Mouse (Mus musculus): Measurements from ENCODE around the gene Rassf2. TPM values are rescaled to one million over a fixed set of nuclear protein-coding genes. Genes with fewer than 3 reads are reported as not detected.

The Rassf2 gene
- polyA plus RNA-seq, 1 experiment, result under 0.01 TPM

DNA sequence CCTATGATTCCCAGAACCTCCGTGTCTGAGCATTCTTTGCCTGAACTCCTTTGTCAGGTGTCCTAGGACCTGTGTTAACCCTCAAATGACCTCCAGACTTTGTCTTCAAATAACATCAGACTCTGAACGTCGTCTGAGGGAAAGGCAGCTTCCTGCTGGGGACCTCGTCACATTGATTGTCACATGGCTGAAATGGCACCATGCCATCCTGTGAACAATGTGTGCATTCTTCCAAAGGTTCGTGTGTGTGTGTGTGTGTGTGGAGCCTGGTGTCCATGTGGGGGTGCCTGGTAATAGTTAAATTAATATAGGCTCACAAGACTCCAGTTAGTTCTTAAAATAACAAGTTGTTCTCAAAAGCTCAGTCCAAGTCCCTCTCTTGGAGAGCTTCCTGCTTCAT is 32.7 kb downstream of the Rassf2 start:
- no peaks in the 10 kb centered on the region for H3K36me3 ChIP-seq (ENCODE audit: control insufficient read depth)
- no peak overlapping the region for H3K4me3 ChIP-seq (replicated peaks)
- TF ChIP-seq GATA1 (IDR thresholded peaks at IDR 0.05; ENCODE audit: low read length) (no peak), TAL1 (IDR thresholded peaks at IDR 0.05; ENCODE audit: low read length) (no peak)
- no peaks in the 10 kb centered on the region for H3K4me1 ChIP-seq (ENCODE audit: control insufficient read depth)
- H3K9me3 ChIP-seq (ENCODE audit: control insufficient read depth, low read length), result no peaks in the 10 kb centered on the region
- H3K27me3 ChIP-seq (ENCODE audit: control insufficient read depth), result no peaks in the 10 kb centered on the region

DNA sequence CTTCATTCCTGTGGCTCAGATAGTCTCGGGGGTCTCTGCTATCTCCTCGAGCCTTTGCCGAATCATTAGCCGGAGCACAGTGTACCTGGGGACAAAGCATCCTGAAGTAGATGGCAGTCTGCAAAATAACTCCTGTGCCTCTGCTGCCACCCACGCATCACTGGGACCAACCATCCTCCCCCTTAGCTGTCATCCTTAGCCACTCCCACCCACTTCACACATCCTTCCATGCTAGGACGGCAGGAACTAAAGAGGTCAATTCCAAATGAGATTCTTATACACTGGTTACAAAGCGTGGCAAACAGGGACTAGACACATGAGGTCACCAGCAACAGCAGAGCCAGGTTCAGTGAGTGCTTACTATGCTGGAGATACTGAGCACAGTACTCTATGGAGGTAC is 33.7 kb downstream of the Rassf2 start:
- Histone ChIP-seq H3K9me3 (ENCODE audit: control insufficient read depth, low read length) (no peaks in the 10 kb centered on the region), H3K27me3 (ENCODE audit: control insufficient read depth) (no peaks in the 10 kb centered on the region), H3K4me3 (replicated peaks) (no peak overlapping the region), H3K4me1 (ENCODE audit: control insufficient read depth) (no peaks in the 10 kb centered on the region), H3K36me3 (ENCODE audit: control insufficient read depth) (no peaks in the 10 kb centered on the region)
- no peak for TF ChIP-seq GATA1 (IDR thresholded peaks at IDR 0.05; ENCODE audit: low read length)
- TF ChIP-seq TAL1 (IDR thresholded peaks at IDR 0.05; ENCODE audit: low read length), result no peak

DNA sequence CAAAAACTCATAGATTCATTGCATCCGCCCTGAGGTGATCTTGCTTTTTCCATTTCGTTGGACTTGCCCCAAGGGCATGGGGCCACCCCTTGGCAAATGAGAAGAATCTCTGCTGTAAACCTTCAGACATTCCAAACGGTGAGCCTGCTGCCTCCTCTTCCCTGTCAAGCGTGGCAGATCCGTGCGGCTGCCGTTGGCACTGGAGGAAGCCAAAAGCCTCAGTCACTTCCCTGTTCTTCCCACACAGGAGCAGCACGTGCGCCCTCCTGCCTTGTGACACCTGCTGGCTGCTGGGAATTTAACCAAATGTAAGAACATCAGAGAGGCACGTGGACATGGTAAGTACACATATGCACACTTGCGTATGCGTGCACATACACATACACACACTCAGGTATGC is 34.3 kb downstream of the Rassf2 start:
- Histone ChIP-seq H3K27me3 (ENCODE audit: control insufficient read depth) (no peaks in the 10 kb centered on the region), H3K4me1 (ENCODE audit: control insufficient read depth) (no peaks in the 10 kb centered on the region), H3K4me3 (replicated peaks) (no peak overlapping the region), H3K36me3 (ENCODE audit: control insufficient read depth) (no peaks in the 10 kb centered on the region), H3K9me3 (ENCODE audit: control insufficient read depth, low read length) (no peaks in the 10 kb centered on the region)
- no peak for TF ChIP-seq GATA1 (IDR thresholded peaks at IDR 0.05; ENCODE audit: low read length)
- TF ChIP-seq TAL1 (IDR thresholded peaks at IDR 0.05; ENCODE audit: low read length), result no peak

DNA sequence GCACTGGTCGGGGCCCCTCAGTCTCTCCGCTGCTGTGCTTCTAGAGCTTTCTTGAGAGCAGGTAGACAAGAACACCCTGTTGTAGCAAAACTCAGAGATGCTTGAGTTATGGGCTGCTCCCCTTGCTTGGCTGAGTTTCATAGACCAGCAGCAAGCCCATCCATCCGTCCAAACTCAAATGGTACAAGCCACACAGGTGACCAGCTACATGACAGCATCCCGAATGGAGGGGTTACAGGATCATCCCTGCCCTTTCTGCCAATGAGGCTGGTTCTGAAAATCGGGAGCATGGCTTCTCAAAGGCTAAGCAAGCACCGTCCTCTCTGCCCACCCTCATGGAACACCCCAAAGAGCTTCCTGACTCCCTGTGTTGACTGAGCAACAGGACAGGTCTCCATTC is 35.1 kb downstream of the Rassf2 start:
- H3K4me3 ChIP-seq (replicated peaks), result no peak overlapping the region
- TF ChIP-seq GATA1 (IDR thresholded peaks at IDR 0.05; ENCODE audit: low read length), result no peak
- H3K27me3 ChIP-seq (ENCODE audit: control insufficient read depth), result no peaks in the 10 kb centered on the region
- no peaks in the 10 kb centered on the region for H3K4me1 ChIP-seq (ENCODE audit: control insufficient read depth)
- no peaks in the 10 kb centered on the region for H3K9me3 ChIP-seq (ENCODE audit: control insufficient read depth, low read length)
- no peaks in the 10 kb centered on the region for H3K36me3 ChIP-seq (ENCODE audit: control insufficient read depth)

DNA sequence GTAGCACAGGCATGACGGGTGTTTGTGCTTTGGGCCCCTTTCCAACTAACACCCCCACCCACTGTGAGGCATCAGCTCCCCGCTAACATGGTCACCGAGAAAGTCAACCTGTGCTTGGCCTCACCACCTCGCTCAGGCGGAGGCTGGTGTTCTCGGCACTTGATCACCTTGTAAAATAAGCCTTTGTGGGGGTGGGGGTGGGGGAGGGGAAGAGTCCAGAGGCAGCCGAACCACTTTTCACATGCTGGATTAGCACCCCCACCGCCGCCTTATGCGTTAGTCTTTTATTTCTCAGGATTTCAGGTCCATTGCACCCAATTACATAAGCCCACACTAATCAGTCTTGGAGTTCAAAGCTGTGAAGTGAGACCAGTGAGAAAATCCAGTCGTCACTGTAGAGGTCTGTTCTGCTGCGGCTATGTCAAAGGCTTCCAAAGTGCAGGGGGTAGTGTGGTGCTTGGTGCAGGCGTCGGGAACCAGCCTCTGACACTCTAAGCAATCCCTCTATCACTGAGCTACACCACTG is 36.4 kb downstream of the Rassf2 start:
- Histone ChIP-seq H3K27me3 (ENCODE audit: control insufficient read depth) (no peaks in the 10 kb centered on the region), H3K4me3 (replicated peaks) (no peak overlapping the region), H3K4me1 (ENCODE audit: control insufficient read depth) (no peaks in the 10 kb centered on the region), H3K9me3 (ENCODE audit: control insufficient read depth, low read length) (no peaks in the 10 kb centered on the region), H3K36me3 (ENCODE audit: control insufficient read depth) (no peaks in the 10 kb centered on the region)
- TF ChIP-seq GATA1 (IDR thresholded peaks at IDR 0.05; ENCODE audit: low read length) (no peak), TAL1 (IDR thresholded peaks at IDR 0.05; ENCODE audit: low read length) (no peak)

DNA sequence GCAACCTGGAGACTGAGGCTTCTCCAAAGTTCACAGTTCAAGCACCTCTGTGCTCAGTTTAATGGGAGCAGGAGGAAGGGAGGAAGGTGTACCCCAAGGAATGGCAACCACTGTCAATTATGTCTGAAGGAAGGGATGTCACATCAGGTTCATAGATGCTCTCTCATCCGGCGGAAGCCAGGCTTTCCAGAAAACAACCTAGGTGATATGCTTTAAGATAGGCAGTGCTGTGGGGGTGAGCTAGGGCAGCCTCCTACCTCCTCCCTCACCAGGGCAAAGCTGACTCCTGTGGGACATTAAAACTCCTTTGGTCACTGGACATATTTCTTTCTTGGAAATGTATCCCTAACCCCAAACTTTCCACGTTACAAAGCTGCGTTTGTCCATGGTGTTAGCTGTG is 36.9 kb downstream of the Rassf2 start:
- H3K27me3 ChIP-seq (ENCODE audit: control insufficient read depth), result no peaks in the 10 kb centered on the region
- H3K36me3 ChIP-seq (ENCODE audit: control insufficient read depth), result no peaks in the 10 kb centered on the region
- TF ChIP-seq GATA1 (IDR thresholded peaks at IDR 0.05; ENCODE audit: low read length), result no peak
- no peak for TF ChIP-seq TAL1 (IDR thresholded peaks at IDR 0.05; ENCODE audit: low read length)
- no peak overlapping the region for H3K4me3 ChIP-seq (replicated peaks)
- H3K4me1 ChIP-seq (ENCODE audit: control insufficient read depth), result no peaks in the 10 kb centered on the region
- no peaks in the 10 kb centered on the region for H3K9me3 ChIP-seq (ENCODE audit: control insufficient read depth, low read length)

DNA sequence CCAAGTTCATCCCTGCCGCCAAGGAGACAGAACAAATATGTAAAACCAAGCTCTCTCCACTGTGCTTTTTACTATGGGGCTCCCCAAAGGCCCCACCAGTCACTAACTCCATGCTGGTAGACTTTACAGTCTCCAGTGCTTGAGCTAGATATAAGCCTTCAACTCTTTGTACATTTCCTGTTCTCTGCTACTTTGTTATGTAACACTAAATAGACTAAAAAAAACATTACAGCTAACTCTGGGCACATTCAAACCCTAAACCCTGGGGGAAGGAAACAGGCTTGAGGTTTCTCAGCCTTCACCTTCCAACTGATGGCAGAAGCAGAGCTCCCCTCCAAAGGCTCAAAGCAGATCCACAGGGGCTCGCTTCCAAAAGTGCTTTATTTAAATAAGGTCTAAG is 37.6 kb downstream of the Rassf2 start:
- Histone ChIP-seq H3K36me3 (ENCODE audit: control insufficient read depth) (no peaks in the 10 kb centered on the region), H3K4me3 (replicated peaks) (no peak overlapping the region), H3K27me3 (ENCODE audit: control insufficient read depth) (no peaks in the 10 kb centered on the region), H3K9me3 (ENCODE audit: control insufficient read depth, low read length) (no peaks in the 10 kb centered on the region), H3K4me1 (ENCODE audit: control insufficient read depth) (no peaks in the 10 kb centered on the region)
- TF ChIP-seq TAL1 (IDR thresholded peaks at IDR 0.05; ENCODE audit: low read length) (no peak), GATA1 (IDR thresholded peaks at IDR 0.05; ENCODE audit: low read length) (no peak)

DNA sequence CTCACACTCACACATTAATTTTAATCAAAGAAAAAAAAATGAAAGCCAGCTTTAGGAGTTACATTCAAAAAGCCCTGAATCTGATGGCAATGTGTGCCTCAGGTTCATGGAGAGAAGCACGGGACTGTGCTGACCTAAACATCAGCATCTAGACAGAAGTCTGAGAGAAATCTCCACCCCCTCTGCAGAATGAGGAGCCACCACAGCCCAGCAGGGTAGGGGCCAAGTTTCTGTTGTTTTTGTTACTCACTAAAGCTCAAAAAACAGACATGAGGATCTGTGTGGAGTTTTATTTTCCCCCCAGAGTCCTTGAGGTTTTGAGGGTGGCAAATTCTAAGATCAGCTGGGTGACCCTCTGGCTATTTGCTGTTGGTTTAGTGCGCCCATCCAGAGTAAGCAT is 41.5 kb downstream of the Rassf2 start:
- Histone ChIP-seq H3K9me3 (ENCODE audit: control insufficient read depth, low read length) (no peaks in the 10 kb centered on the region), H3K27me3 (ENCODE audit: control insufficient read depth) (no peaks in the 10 kb centered on the region), H3K36me3 (ENCODE audit: control insufficient read depth) (no peaks in the 10 kb centered on the region), H3K4me3 (replicated peaks) (no peak overlapping the region), H3K4me1 (ENCODE audit: control insufficient read depth) (no peaks in the 10 kb centered on the region)
- no peak for TF ChIP-seq GATA1 (IDR thresholded peaks at IDR 0.05; ENCODE audit: low read length)
- no peak for TF ChIP-seq TAL1 (IDR thresholded peaks at IDR 0.05; ENCODE audit: low read length)

DNA sequence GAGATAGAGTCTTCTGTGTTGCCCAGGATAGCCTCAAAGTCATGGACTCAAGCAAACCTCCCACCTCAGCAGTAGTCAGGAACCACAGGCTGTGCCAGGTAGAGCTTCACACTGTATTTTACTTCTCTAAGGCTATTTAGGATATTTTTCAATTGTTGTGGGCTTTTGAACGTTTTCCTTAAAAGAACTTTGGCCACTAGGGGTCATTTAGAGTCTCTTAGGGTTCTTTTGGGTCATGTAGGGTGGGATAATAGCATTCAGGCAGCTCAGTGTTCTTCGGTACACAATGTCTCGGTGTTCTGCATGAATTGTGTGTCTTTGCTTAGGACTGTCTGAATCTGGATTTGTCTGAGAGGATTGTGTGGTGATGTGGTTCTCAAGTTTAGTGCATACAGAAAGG is 42.1 kb downstream of the Rassf2 start:
- Histone ChIP-seq H3K4me3 (replicated peaks) (no peak overlapping the region), H3K36me3 (ENCODE audit: control insufficient read depth) (no peaks in the 10 kb centered on the region), H3K9me3 (ENCODE audit: control insufficient read depth, low read length) (no peaks in the 10 kb centered on the region), H3K4me1 (ENCODE audit: control insufficient read depth) (no peaks in the 10 kb centered on the region), H3K27me3 (ENCODE audit: control insufficient read depth) (no peaks in the 10 kb centered on the region)
- TF ChIP-seq GATA1 (IDR thresholded peaks at IDR 0.05; ENCODE audit: low read length), result no peak
- TF ChIP-seq TAL1 (IDR thresholded peaks at IDR 0.05; ENCODE audit: low read length), result no peak

DNA sequence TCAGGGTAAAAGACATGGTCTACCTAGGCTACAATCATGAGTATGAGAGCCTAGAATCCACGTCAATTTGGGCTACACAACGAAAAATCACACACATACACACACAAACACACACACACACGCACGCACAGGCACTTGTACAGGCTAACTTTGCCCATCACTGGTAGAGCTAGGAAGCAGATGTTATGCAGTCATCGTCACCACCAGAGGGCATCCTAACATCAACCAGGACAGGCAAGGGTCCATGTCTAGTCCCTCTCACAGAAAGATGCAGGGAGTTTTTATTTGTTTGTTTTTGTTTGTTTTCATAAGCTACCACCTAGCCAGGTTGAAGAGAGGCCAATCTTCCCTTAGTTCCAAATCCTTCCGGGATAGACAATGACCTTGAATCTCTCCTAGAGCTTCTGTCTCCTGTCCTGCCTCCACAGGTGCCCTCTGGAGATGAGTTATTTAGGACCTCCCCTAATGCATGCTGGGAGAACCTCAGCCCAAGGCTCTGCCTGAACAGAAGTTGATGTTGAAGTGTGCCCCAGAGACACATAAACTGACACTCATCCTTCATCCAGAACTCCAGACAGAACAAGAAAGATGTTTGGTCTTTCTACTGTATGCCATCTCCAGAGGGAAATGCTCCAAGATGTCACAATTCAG is 47.4 kb downstream of the Rassf2 start:
- H3K4me1 ChIP-seq (ENCODE audit: control insufficient read depth), result no peaks in the 10 kb centered on the region
- no peak for TF ChIP-seq GATA1 (IDR thresholded peaks at IDR 0.05; ENCODE audit: low read length)
- no peak for TF ChIP-seq TAL1 (IDR thresholded peaks at IDR 0.05; ENCODE audit: low read length)
- no peaks in the 10 kb centered on the region for H3K27me3 ChIP-seq (ENCODE audit: control insufficient read depth)
- H3K4me3 ChIP-seq (replicated peaks), result no peak overlapping the region
- H3K9me3 ChIP-seq (ENCODE audit: control insufficient read depth, low read length), result no peaks in the 10 kb centered on the region
- H3K36me3 ChIP-seq (ENCODE audit: control insufficient read depth), result no peaks in the 10 kb centered on the region

Data from erythroblast, embryonic 14.5 days (primary cell).